Mouse (Mus musculus): ENCODE data around the gene Epha8.

DNA sequence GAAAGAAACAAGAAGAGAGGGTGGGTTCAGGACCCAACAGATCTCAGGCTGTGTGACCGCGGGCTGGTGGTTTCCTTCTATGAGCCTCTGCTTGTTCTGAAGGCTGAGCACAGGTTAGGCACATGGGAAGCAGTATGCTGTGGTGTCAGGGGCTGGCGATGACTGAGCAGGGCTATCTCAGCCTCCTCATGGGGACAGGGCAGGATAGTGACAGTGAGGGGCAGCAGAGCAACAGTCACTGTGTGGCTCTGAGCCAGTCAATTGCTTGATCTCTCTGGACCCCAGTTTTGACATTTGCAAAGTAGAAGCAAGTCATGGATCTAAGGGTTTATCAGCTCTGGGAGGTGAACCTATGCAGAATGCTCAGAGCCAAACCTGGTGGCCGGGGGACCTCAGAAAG, 65.5 kb downstream of the Epha8 start:
- TF ChIP-seq POLR2A (IDR thresholded peaks at IDR 0.05; ENCODE audit: insufficient read length, low read depth) (no peak), MYOG (IDR thresholded peaks at IDR 0.05; ENCODE audit: control insufficient read depth in 1 of 3, insufficient read depth in 1 of 3, insufficient read length in 2 of 3, low read depth in 2 of 3) (no peak), USF1 (IDR thresholded peaks at IDR 0.05; ENCODE audit: low read depth) (no peak), CEBPB (IDR thresholded peaks at IDR 0.05; ENCODE audit: insufficient read depth, poor library complexity, severe bottlenecking) (no peak), POLR2AphosphoS2 (IDR thresholded peaks at IDR 0.05; ENCODE audit: insufficient read length, low read depth) (no peak), E2F4 (IDR thresholded peaks at IDR 0.05; ENCODE audit: insufficient read depth) (no peak), TCF12 (IDR thresholded peaks at IDR 0.05; ENCODE audit: insufficient read depth, poor library complexity, severe bottlenecking) (no peak), MAX (IDR thresholded peaks at IDR 0.05; ENCODE audit: low read depth) (no peak), MYOD1 (IDR thresholded peaks at IDR 0.05; ENCODE audit: control insufficient read depth in 1 of 3, insufficient read length in 2 of 3, low read depth in 2 of 3) (no peak), REST (IDR thresholded peaks at IDR 0.05; ENCODE audit: insufficient read depth, insufficient read length) (no peak), TCF3 (IDR thresholded peaks at IDR 0.05; ENCODE audit: insufficient read length, low read depth) (no peak), SRF (IDR thresholded peaks at IDR 0.05; ENCODE audit: control insufficient read depth, insufficient read length, low read depth) (no peak)
